Comparison of ENCODE assay signal across 8 mouse cellular contexts in the genomic region with DNA sequence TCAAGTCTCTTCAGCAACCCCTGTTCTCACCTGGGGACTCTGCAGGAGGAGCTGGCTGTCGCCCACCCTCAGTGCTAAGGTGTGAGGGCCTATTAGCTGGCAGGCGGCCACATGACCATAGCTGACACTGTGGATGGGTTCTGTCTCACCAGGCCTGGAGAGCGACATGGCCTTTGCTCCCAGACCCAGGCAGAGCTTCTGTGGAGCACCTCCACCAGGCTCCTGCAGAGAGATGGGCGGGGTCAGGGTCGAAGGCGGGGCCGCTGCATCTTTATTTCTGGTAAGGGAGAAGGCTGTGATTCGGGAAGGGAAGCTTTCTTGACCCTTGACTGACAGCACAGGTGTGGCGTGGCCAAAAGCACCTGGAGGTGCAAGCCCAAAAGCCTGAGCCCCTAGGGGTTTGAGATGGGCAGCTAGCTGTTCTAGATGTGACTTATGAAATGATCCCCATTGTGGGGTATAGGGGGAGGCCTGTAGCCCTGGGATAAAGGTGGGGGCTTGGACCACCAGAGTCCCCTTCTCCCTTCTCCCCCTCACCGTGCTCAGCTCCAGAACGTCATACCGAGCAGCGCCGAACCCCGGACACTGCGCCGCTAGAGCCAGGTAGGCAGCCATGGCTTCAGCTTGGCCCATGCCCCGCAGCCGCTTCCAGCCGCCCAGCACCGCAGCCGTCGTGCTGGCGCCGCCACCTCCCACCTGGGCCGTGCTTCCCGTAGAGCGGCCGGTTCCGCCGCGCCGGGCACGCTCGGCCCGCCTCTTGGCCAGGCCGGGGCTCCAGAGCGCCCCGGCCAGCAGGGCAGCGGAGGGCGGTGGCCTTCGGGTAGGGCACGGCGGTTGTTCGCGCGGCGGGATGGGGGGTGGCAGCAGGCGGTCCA. TPM values are rescaled to one million over a fixed set of nuclear protein-coding genes. Genes with fewer than 3 reads are reported as not detected.
DNase-seq lines count a peak whose midpoint lies in the region; ATAC-seq and TF ChIP-seq lines count a peak whose summit lies in the region.

No protein-coding gene starts in this region.

- H3K4me1 ChIP-seq in ES-E14 (ENCODE audit: control insufficient read depth in 2 of 2, insufficient read depth in 2 of 2, low read length in 2 of 2, poor library complexity in 1 of 2) = peaks cover 0 to 10% of the 10 kb centered on the region in 2 experiments; a peak in 2 of 4 replicates
- peaks cover 30% of the 10 kb centered on the region for H3K4me1 ChIP-seq in intestine, embryonic 15.5 days (replicated peaks)
- peaks cover 19% of the 10 kb centered on the region for H3K4me1 ChIP-seq in liver, postnatal 0 days (ENCODE audit: insufficient read depth)

- TF ChIP-seq CTCF in liver, postnatal 0 days (IDR thresholded peaks at IDR 0.05; ENCODE audit: low read depth) = no peak

- H3K9ac ChIP-seq in ES-E14 (ENCODE audit: insufficient read depth, low read depth, low read length, poor library complexity, severe bottlenecking) = no peak overlapping the region
- H3K9ac ChIP-seq in intestine, embryonic 15.5 days = 0 out of 2 replicates have a peak overlapping the region, but pooled peaks have one; percentile 23
- H3K9ac ChIP-seq in liver, postnatal 0 days (replicated peaks) = no peak overlapping the region

- ATAC-seq in intestine, embryonic 15.5 days = peak; percentile 52
- no peak; the same call in 1 of the 2 replicates for ATAC-seq in liver, postnatal 0 days
- no peak for ATAC-seq in activated CD4-positive, CD25-positive, alpha-beta regulatory T cell, adult 4 months

- no peaks in the 10 kb centered on the region for H3K9me3 ChIP-seq in ES-E14 (ENCODE audit: control insufficient read depth, insufficient read depth, low read depth, low read length)
- no peaks in the 10 kb centered on the region for H3K9me3 ChIP-seq in intestine, embryonic 15.5 days
- no peaks in the 10 kb centered on the region for H3K9me3 ChIP-seq in liver, postnatal 0 days (ENCODE audit: low read length)

- H3K4me2 ChIP-seq in intestine, embryonic 15.5 days (replicated peaks) = peak overlapping the region; percentile 51
- peak overlapping the region; percentile 16; the same call in 1 of the 2 replicates for H3K4me2 ChIP-seq in liver, postnatal 0 days (ENCODE audit: low read depth, low read length)

- intact Hi-C loops in left cerebral cortex, postnatal 36 days (cut with DNase I) = no loop called here

- no peak overlapping the region for H3K27ac ChIP-seq in ES-E14 (ENCODE audit: insufficient read depth, low read depth, low read length, poor library complexity, severe bottlenecking)
- H3K27ac ChIP-seq in intestine, embryonic 15.5 days = no peak overlapping the region
- H3K27ac ChIP-seq in liver, postnatal 0 days (ENCODE audit: low read depth) = no peak overlapping the region

- H3K27me3 ChIP-seq in intestine, embryonic 15.5 days (replicated peaks) = peaks cover 13% of the 10 kb centered on the region
- peaks cover 58% of the 10 kb centered on the region for H3K27me3 ChIP-seq in liver, postnatal 0 days (ENCODE audit: insufficient read depth, low read length)

- no peak for DNase-seq in ES-E14 (ENCODE audit: low read depth, low spot score)
- DNase-seq in cerebellum, postnatal 14 days = peak; percentile 27 to 47
- DNase-seq in liver, postnatal 0 days = no peak
- no peak for DNase-seq in ovary, postnatal 10 days (ENCODE audit: low spot score)
- no peak for DNase-seq in thymus, postnatal 0 days (ENCODE audit: low spot score)
- DNase-seq in left cerebral cortex, postnatal 36 days (ENCODE audit: low spot score in 2 of 2) = no peak

- in situ Hi-C loops in ES-E14 (cut with MboI; ENCODE audit: low sequenced_read_pairs in 2 of 2, unreplicated experiment in 2 of 2) = no loop called here

- TF ChIP-seq EP300 in liver, postnatal 0 days (IDR thresholded peaks at IDR 0.05; ENCODE audit: low read depth) = no peak

- 44% methylated on average over 48 of the region's 49 CpGs for WGBS in intestine, embryonic 15.5 days
- WGBS in liver, postnatal 0 days (ENCODE audit: insufficient replicate concordance) = 27% methylated on average over 43 of the region's 49 CpGs

- peaks cover 2% of the 10 kb centered on the region; the same call in 1 of the 2 replicates for H3K36me3 ChIP-seq in ES-E14 (ENCODE audit: control insufficient read depth, insufficient read depth, low read length, poor library complexity, severe bottlenecking)
- peaks cover 35% of the 10 kb centered on the region for H3K36me3 ChIP-seq in intestine, embryonic 15.5 days
- peaks cover 16% of the 10 kb centered on the region for H3K36me3 ChIP-seq in liver, postnatal 0 days (replicated peaks; ENCODE audit: insufficient read depth, low read length)

- peak overlapping the region; percentile 43 to 46; a peak in 3 of 4 replicates for H3K4me3 ChIP-seq in ES-E14 (ENCODE audit: insufficient read depth in 1 of 2, low read depth in 1 of 2, low read length in 2 of 2, poor library complexity in 1 of 2, severe bottlenecking in 1 of 2)
- H3K4me3 ChIP-seq in intestine, embryonic 15.5 days (replicated peaks) = peak overlapping the region; percentile 16
- peak overlapping the region; percentile 4; the same call in 1 of the 2 replicates for H3K4me3 ChIP-seq in liver, postnatal 0 days (ENCODE audit: low read depth, low read length)

TF ChIP-seq in ES-E14, 5 proteins besides CTCF, POLR2A, EP300 and RAD21:
- no peak for TF ChIP-seq HCFC1 (IDR thresholded peaks at IDR 0.05; ENCODE audit: borderline replicate concordance, insufficient read depth, low read length)
- TF ChIP-seq ZC3H11A (IDR thresholded peaks at IDR 0.05; ENCODE audit: borderline replicate concordance, low read depth, low read length) = no peak
- TF ChIP-seq MAFK (IDR thresholded peaks at IDR 0.05; ENCODE audit: insufficient read depth, low read depth, low read length) = no peak
- TF ChIP-seq CHD2 (IDR thresholded peaks at IDR 0.05; ENCODE audit: low read depth, low read length) = no peak
- no peak for TF ChIP-seq ZNF384 (IDR thresholded peaks at IDR 0.05; ENCODE audit: low read depth, low read length)
TF ChIP-seq in ES-E14: peak in this region for 0.

RNA-seq across cellular contexts. Expression of a gene that starts 6.6 kb away (rescaled TPM):
- total RNA-seq in ES-E14 (2012; rRNA removed) = 0.18 and 0.58 TPM in 2 replicates
- 0.82 and 1.0 TPM in 2 replicates for polyA plus RNA-seq in intestine, embryonic 15.5 days (2015; fragmentation: Nextera tagmentation; extraction: Ambion mirVana)
- 1.4 and 1.5 TPM in 2 replicates for polyA plus RNA-seq in liver, postnatal 0 days (2015; fragmentation: Nextera tagmentation; extraction: Ambion mirVana)
- under 1 TPM; 0.29 to 0.33 TPM for polyA plus RNA-seq in activated CD4-positive, CD25-positive, alpha-beta regulatory T cell, adult 4 months (2017; shearing (Covaris generic))
- polyA plus RNA-seq in thymus, postnatal 0 days (2015; fragmentation: Nextera tagmentation; extraction: Ambion mirVana) = 0.32 and 0.53 TPM in 2 replicates
- 100 to 1,000 TPM; 167 to 172 TPM for total RNA-seq in left cerebral cortex, postnatal 36 days (2021)

RNA-seq across cellular contexts. Expression of a gene that starts 7.4 kb away (rescaled TPM):
- total RNA-seq in ES-E14 (2012; rRNA removed) = 3.4 and 5.1 TPM in 2 replicates
- 11.1 and 12.7 TPM in 2 replicates for polyA plus RNA-seq in intestine, embryonic 15.5 days (2015; fragmentation: Nextera tagmentation; extraction: Ambion mirVana)
- 1.6 and 3.4 TPM in 2 replicates for polyA plus RNA-seq in liver, postnatal 0 days (2015; fragmentation: Nextera tagmentation; extraction: Ambion mirVana)
- not detected for polyA plus RNA-seq in activated CD4-positive, CD25-positive, alpha-beta regulatory T cell, adult 4 months (2017; shearing (Covaris generic))
- 2.4 and 2.8 TPM in 2 replicates for polyA plus RNA-seq in thymus, postnatal 0 days (2015; fragmentation: Nextera tagmentation; extraction: Ambion mirVana)
- 10 to 100 TPM; 12.3 TPM for total RNA-seq in left cerebral cortex, postnatal 36 days (2021)

RNA-seq across cellular contexts. Expression of a gene that starts 8.0 kb away (rescaled TPM):
- 0.31 and 0.74 TPM in 2 replicates for total RNA-seq in ES-E14 (2012; rRNA removed)
- polyA plus RNA-seq in intestine, embryonic 15.5 days (2015; fragmentation: Nextera tagmentation; extraction: Ambion mirVana) = 4.4 and 4.8 TPM in 2 replicates
- polyA plus RNA-seq in liver, postnatal 0 days (2015; fragmentation: Nextera tagmentation; extraction: Ambion mirVana) = 0.12 and 0.22 TPM in 2 replicates
- under 1 TPM; 0.68 to 0.94 TPM for polyA plus RNA-seq in activated CD4-positive, CD25-positive, alpha-beta regulatory T cell, adult 4 months (2017; shearing (Covaris generic))
- polyA plus RNA-seq in thymus, postnatal 0 days (2015; fragmentation: Nextera tagmentation; extraction: Ambion mirVana) = 1.5 and 1.6 TPM in 2 replicates
- 10 to 100 TPM; 49.7 to 62.4 TPM for total RNA-seq in left cerebral cortex, postnatal 36 days (2021)

RNA-seq across cellular contexts. Expression of a gene that starts 11.5 kb away (rescaled TPM):
- total RNA-seq in ES-E14 (2012; rRNA removed) = 0.31 TPM in 1 of 2 replicates, not detected in the other
- 0.25 and 0.36 TPM in 2 replicates for polyA plus RNA-seq in intestine, embryonic 15.5 days (2015; fragmentation: Nextera tagmentation; extraction: Ambion mirVana)
- 0.09 TPM in 2 replicates for polyA plus RNA-seq in liver, postnatal 0 days (2015; fragmentation: Nextera tagmentation; extraction: Ambion mirVana)
- polyA plus RNA-seq in activated CD4-positive, CD25-positive, alpha-beta regulatory T cell, adult 4 months (2017; shearing (Covaris generic)) = 1 to 10 TPM; 1.5 to 1.6 TPM
- 1.7 and 1.8 TPM in 2 replicates for polyA plus RNA-seq in thymus, postnatal 0 days (2015; fragmentation: Nextera tagmentation; extraction: Ambion mirVana)
- total RNA-seq in left cerebral cortex, postnatal 36 days (2021) = under 1 TPM in 1 of 2 experiments, not detected in 1; 0.37 TPM

RNA-seq across cellular contexts. Expression of a gene that starts 44.0 kb away (rescaled TPM):
- total RNA-seq in ES-E14 (2012; rRNA removed) = 27.5 and 38.6 TPM in 2 replicates
- polyA plus RNA-seq in intestine, embryonic 15.5 days (2015; fragmentation: Nextera tagmentation; extraction: Ambion mirVana) = 58.7 and 59.2 TPM in 2 replicates
- polyA plus RNA-seq in liver, postnatal 0 days (2015; fragmentation: Nextera tagmentation; extraction: Ambion mirVana) = 19.0 and 20.8 TPM in 2 replicates
- 10 to 100 TPM; 17.7 to 26.8 TPM for polyA plus RNA-seq in activated CD4-positive, CD25-positive, alpha-beta regulatory T cell, adult 4 months (2017; shearing (Covaris generic))
- polyA plus RNA-seq in thymus, postnatal 0 days (2015; fragmentation: Nextera tagmentation; extraction: Ambion mirVana) = 73.0 and 80.2 TPM in 2 replicates
- total RNA-seq in left cerebral cortex, postnatal 36 days (2021) = 10 to 100 TPM; 45.7 to 49.2 TPM

Comparison
In these comparisons a context has a peak if more than half of its experiments do, and no peak if none do; other contexts are left out.
1. DNase-seq: peak in cerebellum, postnatal 14 days (2 of 2); none in ES-E14 (single experiment), liver, postnatal 0 days (single experiment), ovary, postnatal 10 days (single experiment), thymus, postnatal 0 days (single experiment) and left cerebral cortex, postnatal 36 days (0 of 2).
2. Peak in every context shown above with its lines, with median percentiles within 50 percentile points of each other: H3K4me3 ChIP-seq.